20 mouse cellular contexts compared by ENCODE assay signal in the genomic region with DNA sequence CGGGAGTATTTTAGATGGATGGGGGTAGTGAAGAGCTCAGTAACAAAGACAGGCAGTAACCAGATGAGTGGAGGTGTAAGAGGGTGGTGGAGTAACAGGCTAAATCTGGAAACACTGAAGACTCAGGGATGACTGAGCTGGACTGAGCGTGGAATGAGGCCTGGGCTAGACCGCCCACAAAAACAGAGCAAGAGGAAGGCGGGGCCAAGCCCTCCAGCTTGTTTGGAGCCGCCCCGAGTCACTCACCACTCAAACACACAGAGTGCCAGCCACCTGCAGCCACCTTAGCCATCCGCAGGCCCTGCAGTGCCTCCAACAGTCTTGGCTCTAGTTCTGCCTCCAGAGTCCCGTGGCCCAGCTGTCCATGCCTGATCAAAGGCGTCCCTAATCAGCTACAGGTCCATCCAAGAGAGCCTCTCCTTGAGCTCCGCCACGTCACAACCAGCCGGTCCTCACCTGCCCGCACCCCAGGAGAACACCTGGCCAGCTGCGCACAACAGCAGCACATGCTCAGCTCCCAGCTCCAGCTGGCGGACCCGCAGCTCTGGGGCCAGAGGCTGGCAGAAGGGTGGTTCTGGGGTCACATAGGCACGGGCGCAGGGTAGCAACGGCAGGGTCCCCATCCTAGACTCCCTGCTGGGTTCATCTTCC. TPM values are rescaled to one million over a fixed set of nuclear protein-coding genes. Genes with fewer than 3 reads are reported as not detected.
DNase-seq lines count a peak whose midpoint lies in the region; ATAC-seq and TF ChIP-seq lines count a peak whose summit lies in the region.
"Had no signal": no experiment of that assay in that cellular context is flagged by ENCODE, and none has a peak within 500 bp of the region (broad histone marks: within the 10 kb centered on the region; RNA-seq: fewer than 3 reads in every experiment).

No protein-coding gene starts in this region.

- H3K27ac ChIP-seq in heart, embryonic 14.5 days (replicated peaks in 1 of 2; ENCODE audit: control insufficient read depth in 1 of 2, insufficient read depth in 1 of 2, low read depth in 2 of 2, low read length in 2 of 2): peak overlapping the region; percentile 45 to 46
- H3K27ac ChIP-seq: hindbrain, embryonic 15.5 days; limb, embryonic 12.5 days; liver, embryonic 12.5 days; midbrain, embryonic 15.5 days had no signal

- H3K9ac ChIP-seq in heart, embryonic 14.5 days (ENCODE audit: low read length): no peak overlapping the region; the same call in 1 of the 2 replicates
- H3K9ac ChIP-seq: forebrain, embryonic 13.5 days; hindbrain, embryonic 15.5 days; limb, embryonic 12.5 days; liver, embryonic 12.5 days; midbrain, embryonic 15.5 days had no signal

- H3K4me2 ChIP-seq in heart, embryonic 14.5 days (ENCODE audit: low read length): no peak overlapping the region
- H3K4me2 ChIP-seq: forebrain, embryonic 13.5 days; hindbrain, embryonic 15.5 days; limb, embryonic 12.5 days; liver, embryonic 12.5 days; midbrain, embryonic 15.5 days had no signal

- no peaks in the 10 kb centered on the region for H3K27me3 ChIP-seq in heart, embryonic 14.5 days (ENCODE audit: control insufficient read depth, insufficient read depth, low read length)
- H3K27me3 ChIP-seq in E14TG2a.4 (ENCODE audit: insufficient read depth, low read length): no peaks in the 10 kb centered on the region
- H3K27me3 ChIP-seq: forebrain, embryonic 13.5 days; hindbrain, embryonic 15.5 days; limb, embryonic 12.5 days; liver, embryonic 12.5 days; megakaryocyte, embryonic 14.5 days; midbrain, embryonic 15.5 days had no signal

- ATAC-seq in heart, embryonic 14.5 days (ENCODE audit: insufficient number of reproducible peaks, insufficient read depth, low FRiP score, low read depth): no peak
- ATAC-seq: CD4-positive, CD25-positive, alpha-beta regulatory T cell, adult 4 months; forebrain, embryonic 13.5 days; liver, embryonic 12.5 days; midbrain, embryonic 15.5 days had no signal

- peaks cover 7 to 26% of the 10 kb centered on the region in 2 experiments; a peak in 3 of 4 replicates for H3K4me1 ChIP-seq in heart, embryonic 14.5 days (ENCODE audit: control insufficient read depth in 2 of 2, insufficient read depth in 2 of 2, low read length in 2 of 2)
- H3K4me1 ChIP-seq in E14TG2a.4 (replicated peaks; ENCODE audit: low read depth, low read length): peaks cover 39% of the 10 kb centered on the region

- 63% methylated on average over 19 of the region's 19 CpGs for WGBS in heart, embryonic 14.5 days

- H3K36me3 ChIP-seq in heart, embryonic 14.5 days (ENCODE audit: control insufficient read depth, insufficient read depth, low read length): peaks cover 40% of the 10 kb centered on the region
- peaks cover 53% of the 10 kb centered on the region for H3K36me3 ChIP-seq in E14TG2a.4 (ENCODE audit: insufficient read depth, low read length)

- no peak for TF ChIP-seq CTCF in E14TG2a.4 (conservative IDR thresholded peaks at IDR 0.05; ENCODE audit: low read length)

- H3K9me3 ChIP-seq in heart, embryonic 14.5 days (ENCODE audit: control insufficient read depth, low read length): no peaks in the 10 kb centered on the region
- no peaks in the 10 kb centered on the region for H3K9me3 ChIP-seq in E14TG2a.4 (ENCODE audit: low read length)
- H3K9me3 ChIP-seq: forebrain, embryonic 13.5 days; hindbrain, embryonic 15.5 days; limb, embryonic 12.5 days; liver, embryonic 12.5 days; megakaryocyte, embryonic 14.5 days; midbrain, embryonic 15.5 days had no signal

- H3K4me3 ChIP-seq in heart, embryonic 14.5 days (ENCODE audit: control insufficient read depth in 1 of 2, insufficient read depth in 1 of 2, low read depth in 1 of 2, low read length in 2 of 2): no peak overlapping the region
- peak overlapping the region; percentile 70 for H3K4me3 ChIP-seq in E14TG2a.4 (replicated peaks; ENCODE audit: low read length)
- H3K4me3 ChIP-seq: forebrain, embryonic 13.5 days; hindbrain, embryonic 15.5 days; limb, embryonic 12.5 days; liver, embryonic 12.5 days; megakaryocyte, embryonic 14.5 days; midbrain, embryonic 15.5 days had no signal

- intact Hi-C loops in heart, postnatal 36 days (cut with DNase I): no loop called here

- peak; percentile 45 for DNase-seq in cerebellum, adult 9-11 months
- DNase-seq in cerebellum, postnatal 14 days: no peak
- DNase-seq in heart, postnatal 36 days: no peak
- peak; percentile 47 for DNase-seq in ZHBTc4 (ENCODE audit: low read depth, low spot score)
- no peak for DNase-seq in c-Kit-positive CD71-positive TER-119-positive erythroid progenitor cells, embryonic 14.5 days (ENCODE audit: low spot score)
- DNase-seq: adrenal gland, adult 8-10 months; cerebellum, postnatal 10 days; embryo, embryonic 11 days; kidney, adult 11 months; lung, adult 2 months; retina, postnatal 1 day had no signal

RNA-seq across cellular contexts. Expression of a gene that starts 4.3 kb away (rescaled TPM):
- 7.6 and 7.8 TPM in 2 replicates for polyA plus RNA-seq in heart, embryonic 14.5 days (2014; fragmentation: Nextera tagmentation; extraction: Ambion mirVana)
- 1 to 10 TPM; 3.8 to 7.0 TPM for total RNA-seq in heart, postnatal 36 days (2021)

RNA-seq across cellular contexts. Expression of a gene that starts 20.8 kb away (rescaled TPM):
- polyA plus RNA-seq in heart, embryonic 14.5 days (2014; fragmentation: Nextera tagmentation; extraction: Ambion mirVana): 11.2 and 12.0 TPM in 2 replicates
- total RNA-seq in heart, postnatal 36 days (2021): 10 to 100 TPM; 15.5 to 16.9 TPM

RNA-seq across cellular contexts. Expression of a gene that starts 22.9 kb away (rescaled TPM):
- 18.2 and 23.1 TPM in 2 replicates for polyA plus RNA-seq in heart, embryonic 14.5 days (2014; fragmentation: Nextera tagmentation; extraction: Ambion mirVana)
- 10 to 100 TPM; 36.1 to 36.4 TPM for total RNA-seq in heart, postnatal 36 days (2021)

RNA-seq across cellular contexts. Expression of a gene that starts 25.7 kb away (rescaled TPM):
- 148 and 149 TPM in 2 replicates for polyA plus RNA-seq in heart, embryonic 14.5 days (2014; fragmentation: Nextera tagmentation; extraction: Ambion mirVana)
- 1 to 10 TPM; 2.2 to 2.5 TPM for total RNA-seq in heart, postnatal 36 days (2021)

RNA-seq across cellular contexts. Expression of a gene that starts 50.5 kb away (rescaled TPM):
- polyA plus RNA-seq in heart, embryonic 14.5 days (2014; fragmentation: Nextera tagmentation; extraction: Ambion mirVana): 11.4 and 12.0 TPM in 2 replicates
- total RNA-seq in heart, postnatal 36 days (2021): 1 to 10 TPM; 6.2 to 7.2 TPM

Comparison
In these comparisons a context has a peak if more than half of its experiments do, and no peak if none do; other contexts are left out.
1. DNase-seq: peak in cerebellum, adult 9-11 months (single experiment) and ZHBTc4 (single experiment); none in cerebellum, postnatal 14 days (0 of 2), heart, postnatal 36 days (0 of 2) and c-Kit-positive CD71-positive TER-119-positive erythroid progenitor cells, embryonic 14.5 days (single experiment).